Mouse (Mus musculus): ENCODE results near the gene Mrpl4. TPM values are rescaled to one million over a fixed set of nuclear protein-coding genes. Genes with fewer than 3 reads are reported as not detected.
"Not testable (repeated sequence)": the region's sequence is repeated elsewhere in the genome, so short reads cannot be mapped to it uniquely, and the experiment has no call there.

Gene Mrpl4
- total and polyA plus RNA-seq, 3 experiments, result 42.1 to 103 (median 94.8) TPM

DNA sequence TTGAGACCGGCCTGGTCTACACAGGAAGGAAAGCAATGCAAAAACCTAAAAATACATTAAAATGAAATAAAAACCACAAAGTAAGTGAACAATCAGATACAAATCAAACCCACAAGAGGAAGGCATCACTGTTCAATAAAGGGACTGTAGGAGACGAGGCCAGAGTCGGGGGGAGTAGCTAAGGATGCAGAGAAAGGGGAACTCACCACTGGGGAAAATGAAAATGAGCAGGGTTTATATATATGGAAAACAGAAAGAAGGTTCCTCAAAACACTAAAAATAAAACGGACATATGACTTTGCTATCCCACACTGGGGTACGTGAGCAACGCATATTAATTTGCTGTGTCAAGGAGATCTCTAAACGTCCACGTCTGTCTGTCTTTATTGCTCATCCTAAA, 5.5 kb upstream of the Mrpl4 start:
- Histone ChIP-seq H3K4me3 (replicated peaks in 1 of 3; ENCODE audit: low read depth in 2 of 3, low read length in 2 of 3, poor library complexity in 1 of 3) (no peak overlapping the region), H3K36me3 (replicated peaks in 1 of 2; ENCODE audit: control insufficient read depth in 1 of 2, insufficient read depth in 1 of 2, low read length in 1 of 2) (no peaks in the 10 kb centered on the region), H3K9me3 (replicated peaks; ENCODE audit: low read length) (no peaks in the 10 kb centered on the region), H3K4me2 (ENCODE audit: insufficient read depth, low read depth, poor library complexity, severe bottlenecking) (no peak overlapping the region), H3K4me1 (ENCODE audit: control insufficient read depth in 1 of 2, insufficient read depth in 2 of 2) (peaks cover 0 to 38% of the 10 kb centered on the region in 2 experiments; a peak in 2 of 4 replicates), H3K27ac (ENCODE audit: insufficient read depth, low read depth) (no peak overlapping the region), H3K9ac (ENCODE audit: insufficient read depth, low read depth) (no peak overlapping the region), H3K27me3 (replicated peaks) (no peaks in the 10 kb centered on the region), H3K79me2 (replicated peaks; ENCODE audit: control insufficient read depth, extremely low read depth, insufficient read depth, poor library complexity, severe bottlenecking) (no peaks in the 10 kb centered on the region)
- in situ Hi-C loops (cut with MboI; ENCODE audit: low pct_ligation_motif_present, low pct_unique_long_range_greater_than_20kb, low sequenced_read_pairs), result no loop called here
- no peak for DNase-seq (ENCODE audit: extremely low read depth)
- dilution Hi-C loops (cut with MboI; ENCODE audit: extremely low pct_ligation_motif_present, extremely low pct_unique_long_range_greater_than_20kb, low sequenced_read_pairs), result no loop called here
- TF ChIP-seq MAFK (IDR thresholded peaks at IDR 0.05; ENCODE audit: insufficient replicate concordance, low read length) (no peak), RAD21 (IDR thresholded peaks at IDR 0.05; ENCODE audit: low read depth, low read length) (no peak), NRF1 (IDR thresholded peaks at IDR 0.05; ENCODE audit: low read depth, low read length) (no peak), KAT2A (IDR thresholded peaks at IDR 0.05; ENCODE audit: insufficient replicate concordance, low read length) (no peak), JUND (conservative IDR thresholded peaks at IDR 0.05; ENCODE audit: low read depth, low read length) (no peak), SMC3 (IDR thresholded peaks at IDR 0.05; ENCODE audit: low read depth, low read length) (no peak), ZNF384 (IDR thresholded peaks at IDR 0.05; ENCODE audit: low read depth, low read length) (no peak), PAX5 (IDR thresholded peaks at IDR 0.05; ENCODE audit: low read length) (no peak), E2F4 (IDR thresholded peaks at IDR 0.05; ENCODE audit: insufficient replicate concordance, low read depth, low read length) (no peak), TBP (conservative IDR thresholded peaks at IDR 0.05; ENCODE audit: low read depth, low read length) (no peak), CTCF (conservative IDR thresholded peaks at IDR 0.05 in 1 of 2, IDR thresholded peaks at IDR 0.05 in 1 of 2; ENCODE audit: low read depth in 2 of 2, low read length in 2 of 2) (no peak), MAZ (IDR thresholded peaks at IDR 0.05; ENCODE audit: low read depth, low read length) (no peak), CHD2 (IDR thresholded peaks at IDR 0.05; ENCODE audit: low read length) (no peak), IRF4 (IDR thresholded peaks at IDR 0.05; ENCODE audit: low read depth, low read length) (no peak), TCF12 (IDR thresholded peaks at IDR 0.05; ENCODE audit: low read depth, low read length) (no peak), JUN (IDR thresholded peaks at IDR 0.05; ENCODE audit: insufficient read depth, low read depth, low read length) (no peak), NELFE (IDR thresholded peaks at IDR 0.05; ENCODE audit: low read depth, low read length) (no peak), HCFC1 (IDR thresholded peaks at IDR 0.05; ENCODE audit: low read depth, low read length) (no peak)

DNA sequence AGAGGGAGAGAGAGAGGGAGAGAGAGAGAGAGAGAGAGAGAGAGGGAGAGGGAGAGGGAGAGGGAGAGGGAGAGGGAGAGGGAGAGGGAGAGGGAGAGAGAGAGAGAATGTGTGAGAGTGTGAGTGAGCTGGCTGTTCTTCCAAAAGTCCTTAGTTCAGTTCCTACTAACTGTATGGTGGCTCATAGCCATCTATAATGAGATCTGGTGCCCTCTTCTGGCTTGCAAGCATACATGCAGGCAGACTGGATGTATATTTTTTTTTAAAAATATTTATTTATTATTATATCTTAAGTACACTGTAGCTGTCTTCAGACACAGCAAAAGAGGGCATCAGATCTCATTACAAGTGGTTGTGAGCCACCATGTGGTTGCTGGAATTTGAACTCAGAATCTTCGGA, 4.2 kb upstream of the Mrpl4 start:
- H3K9ac ChIP-seq (ENCODE audit: insufficient read depth, low read depth); H3K27me3 ChIP-seq (replicated peaks); H3K79me2 ChIP-seq (replicated peaks; ENCODE audit: control insufficient read depth, extremely low read depth, insufficient read depth, poor library complexity, severe bottlenecking); H3K27ac ChIP-seq (ENCODE audit: insufficient read depth, low read depth); H3K4me3 ChIP-seq (replicated peaks in 1 of 3; ENCODE audit: low read depth in 2 of 3, low read length in 2 of 3, poor library complexity in 1 of 3); dilution Hi-C loops (cut with MboI; ENCODE audit: extremely low pct_ligation_motif_present, extremely low pct_unique_long_range_greater_than_20kb, low sequenced_read_pairs); H3K4me2 ChIP-seq (ENCODE audit: insufficient read depth, low read depth, poor library complexity, severe bottlenecking); DNase-seq (ENCODE audit: extremely low read depth); in situ Hi-C loops (cut with MboI; ENCODE audit: low pct_ligation_motif_present, low pct_unique_long_range_greater_than_20kb, low sequenced_read_pairs); H3K9me3 ChIP-seq (replicated peaks; ENCODE audit: low read length); H3K36me3 ChIP-seq (replicated peaks in 1 of 2; ENCODE audit: control insufficient read depth in 1 of 2, insufficient read depth in 1 of 2, low read length in 1 of 2): not testable (repeated sequence)
- peak; percentile 84 for TF ChIP-seq ZNF384 (IDR thresholded peaks at IDR 0.05; ENCODE audit: low read depth, low read length)
- peak; percentile 62 for TF ChIP-seq RAD21 (IDR thresholded peaks at IDR 0.05; ENCODE audit: low read depth, low read length)
- peak; percentile 18 to 64; a peak in 2 of 4 replicates for TF ChIP-seq CTCF (conservative IDR thresholded peaks at IDR 0.05 in 1 of 2, IDR thresholded peaks at IDR 0.05 in 1 of 2; ENCODE audit: low read depth in 2 of 2, low read length in 2 of 2)
- peak; percentile 11; the same call in 1 of the 2 replicates for TF ChIP-seq ZC3H11A (IDR thresholded peaks at IDR 0.05; ENCODE audit: low read depth, low read length)
- TF ChIP-seq SMC3 (IDR thresholded peaks at IDR 0.05; ENCODE audit: low read depth, low read length), result peak; percentile 59
- H3K4me1 ChIP-seq (ENCODE audit: control insufficient read depth in 1 of 2, insufficient read depth in 2 of 2), result peaks cover 0 to 30% of the 10 kb centered on the region in 2 experiments; a peak in 2 of 4 replicates
